ENCODE assay signal across 13 mouse cellular contexts in genomic region chr4:137945376-137945775, GRCm38 (mm10). TPM values are rescaled to one million over a fixed set of nuclear protein-coding genes. Genes with fewer than 3 reads are reported as not detected.
DNase-seq lines count a peak whose midpoint lies in the region; TF ChIP-seq lines count a peak whose summit lies in the region.
"Had no signal": no experiment of that assay in that cellular context is flagged by ENCODE, and none has a peak within 500 bp of the region (broad histone marks: within the 10 kb centered on the region; RNA-seq: fewer than 3 reads in every experiment).

No protein-coding gene starts in this region.

- no peaks in the 10 kb centered on the region for H3K27me3 ChIP-seq in C2C12 (ENCODE audit: control insufficient read depth, insufficient read depth, insufficient read length)
- H3K27me3 ChIP-seq in embryonic facial prominence, embryonic 10.5 days (replicated peaks; ENCODE audit: low read depth, poor library complexity, severe bottlenecking): no peaks in the 10 kb centered on the region
- H3K27me3 ChIP-seq: forebrain, embryonic 12.5 days; limb, embryonic 13.5 days had no signal

- no peak for TF ChIP-seq POLR2A in embryonic fibroblast, embryonic 13.5 days (IDR thresholded peaks at IDR 0.05; ENCODE audit: low read depth, low read length)

- H3ac ChIP-seq in C2C12 (ENCODE audit: control insufficient read depth, insufficient read length, low read depth): no peak overlapping the region

- no peaks in the 10 kb centered on the region for H3K79me3 ChIP-seq in C2C12 (ENCODE audit: low read depth)

- H3K36me3 ChIP-seq in C2C12 (ENCODE audit: control insufficient read depth, insufficient read depth): peaks cover 9% of the 10 kb centered on the region
- peaks cover 99% of the 10 kb centered on the region for H3K36me3 ChIP-seq in embryonic facial prominence, embryonic 10.5 days (replicated peaks)

- H3K79me2 ChIP-seq in C2C12 (ENCODE audit: control insufficient read depth, insufficient read depth): no peaks in the 10 kb centered on the region

- no peak overlapping the region for H3K4me3 ChIP-seq in layer of hippocampus, adult 2 months
- H3K4me3 ChIP-seq in C2C12 (ENCODE audit: insufficient read depth, poor library complexity, severe bottlenecking): no peak overlapping the region
- no peak overlapping the region for H3K4me3 ChIP-seq in embryonic fibroblast, embryonic 13.5 days (ENCODE audit: insufficient read depth, low read length)
- no peak overlapping the region for H3K4me3 ChIP-seq in embryonic facial prominence, embryonic 10.5 days
- H3K4me3 ChIP-seq: forebrain, embryonic 12.5 days; limb, embryonic 13.5 days had no signal

- H3K9me3 ChIP-seq in embryonic facial prominence, embryonic 10.5 days: no peaks in the 10 kb centered on the region; the same call in 1 of the 2 replicates
- H3K9me3 ChIP-seq: forebrain, embryonic 12.5 days had no signal

- peak; percentile 80 for TF ChIP-seq CTCF in layer of hippocampus, adult 2 months (conservative IDR thresholded peaks at IDR 0.05)
- no peak for TF ChIP-seq CTCF in C2C12 (IDR thresholded peaks at IDR 0.05; ENCODE audit: control insufficient read depth, insufficient read depth, insufficient read length)
- TF ChIP-seq CTCF in embryonic fibroblast, embryonic 13.5 days (IDR thresholded peaks at IDR 0.05; ENCODE audit: borderline replicate concordance, insufficient read depth, low read length): peak; percentile 34; the same call in 1 of the 2 replicates

- H3K27ac ChIP-seq in layer of hippocampus, adult 2 months: no peak overlapping the region
- no peak overlapping the region for H3K27ac ChIP-seq in embryonic fibroblast, embryonic 13.5 days (ENCODE audit: insufficient read depth, low read length)
- no peak overlapping the region for H3K27ac ChIP-seq in embryonic facial prominence, embryonic 10.5 days (replicated peaks)
- H3K27ac ChIP-seq: forebrain, embryonic 12.5 days; limb, embryonic 13.5 days had no signal

- WGBS in embryonic facial prominence, embryonic 10.5 days: 68% methylated on average over 4 of the region's 4 CpGs

- no peak for DNase-seq in layer of hippocampus, adult 2 months (ENCODE audit: low spot score in 2 of 2)
- no peak for DNase-seq in layer of hippocampus, adult 11-12 months (ENCODE audit: low spot score)
- peak; percentile 49 for DNase-seq in ES-CJ7 (ENCODE audit: low read depth, low spot score)
- no peak for DNase-seq in embryonic facial prominence, embryonic 10.5 days (ENCODE audit: low spot score)
- DNase-seq in thymus, postnatal 14 days: no peak
- DNase-seq: gastrocnemius, postnatal 36 days; heart, postnatal 10 days; layer of hippocampus, adult 9-11 months; thymus, postnatal 36 days had no signal

- peaks cover 8% of the 10 kb centered on the region; the same call in 1 of the 2 replicates for H3K4me1 ChIP-seq in embryonic fibroblast, embryonic 13.5 days (ENCODE audit: control insufficient read depth, insufficient read depth, low read length)
- peaks cover 7% of the 10 kb centered on the region; the same call in 1 of the 2 replicates for H3K4me1 ChIP-seq in embryonic facial prominence, embryonic 10.5 days
- H3K4me1 ChIP-seq: limb, embryonic 13.5 days had no signal

TF ChIP-seq in C2C12, 6 proteins besides CTCF, POLR2A, EP300 and RAD21:
- TF ChIP-seq MYOD1 (IDR thresholded peaks at IDR 0.05; ENCODE audit: control insufficient read depth, insufficient read length, low read depth) (no peak), USF1 (IDR thresholded peaks at IDR 0.05; ENCODE audit: low read depth) (peak; percentile 50)

RNA-seq across cellular contexts. Expression of gene Eif4g3, which starts 47.4 kb away (rescaled TPM):
- total RNA-seq in layer of hippocampus, adult 2 months (2021): 100 to 1,000 TPM; 158 TPM
- 24.3 TPM for polyA plus RNA-seq in C2C12 (2012; fragmentation: generic; extraction: Trizol)
- 83.4 and 92.1 TPM in 2 replicates for polyA plus RNA-seq in embryonic fibroblast, embryonic 13.5 days (2011; ENCODE audit: insufficient read length, low read depth, missing spikeins)
- 39.7 and 41.9 TPM in 2 replicates for polyA plus RNA-seq in embryonic facial prominence, embryonic 10.5 days (2016; fragmentation: Nextera tagmentation; extraction: Ambion mirVana)
